Mouse (Mus musculus) embryonic facial prominence, embryonic 11.5 days (tissue): ENCODE results near the gene Mfap4. TPM values are rescaled to one million over a fixed set of nuclear protein-coding genes. Genes with fewer than 3 reads are reported as not detected.

Experiments
- ATAC-seq: fragments of 200-750 bp; cut with Nextera tagmentation; replicated peaks from 2 replicates; pipeline ENCODE4 v1.8.0; 2017; ENCODE audit warnings: low read depth; ENCODE audit not compliant: insufficient number of reproducible peaks, low FRiP score, low TSS enrichment
- DNase-seq: peaks from one replicate; pipeline ENCODE4 v3.0.0-alpha.2; 2015; ENCODE audit warnings: low spot score
- H3K27ac ChIP-seq: fragments of 300-500 bp; sonication (generic); replicated peaks from 2 replicates; pipeline ENCODE4 v1.5.1; 2014; ENCODE audit warnings: mild to moderate bottlenecking, low read depth, low read length, control low read depth
- H3K27me3 ChIP-seq: fragments of 300-500 bp; sonication (generic); 2 replicates; pipeline ENCODE4 v1.6.1; 2014; ENCODE audit warnings: mild to moderate bottlenecking, low read length, moderate library complexity, mixed read lengths; ENCODE audit not compliant: control insufficient read depth, insufficient read depth
- H3K36me3 ChIP-seq: fragments of 300-500 bp; sonication (generic); replicated peaks from 2 replicates; pipeline ENCODE4 v1.6.1; 2014; ENCODE audit warnings: low read depth, mild to moderate bottlenecking, low read length, moderate library complexity, mixed read lengths; ENCODE audit not compliant: control insufficient read depth, insufficient read depth
- H3K4me1 ChIP-seq: fragments of 300-500 bp; sonication (generic); 2 replicates; pipeline ENCODE4 v1.6.1; 2014; ENCODE audit warnings: low read length, mixed read lengths; ENCODE audit not compliant: control insufficient read depth, insufficient read depth
- H3K4me2 ChIP-seq: fragments of 300-500 bp; sonication (generic); 2 replicates; pipeline ENCODE4 v1.6.1; 2014; ENCODE audit warnings: low read depth, mild to moderate bottlenecking, control low read depth, low read length, moderate library complexity
- H3K4me3 ChIP-seq: fragments of 300-500 bp; sonication (generic); 2 replicates; pipeline ENCODE4 v1.5.1; 2014; ENCODE audit warnings: low read depth, low read length, control low read depth
- H3K9ac ChIP-seq: fragments of 300-500 bp; sonication (generic); replicated peaks from 2 replicates; pipeline ENCODE4 v1.6.1; 2014; ENCODE audit warnings: mild to moderate bottlenecking, control low read depth, low read length
- H3K9me3 ChIP-seq: fragments of 300-500 bp; sonication (generic); replicated peaks from 2 replicates; pipeline ENCODE4 v1.6.1; 2016; ENCODE audit warnings: mild to moderate bottlenecking, low read length, inconsistent platforms, mixed read lengths; ENCODE audit not compliant: control insufficient read depth
- WGBS: fragments of 180-500 bp; shearing (Covaris S2); extraction: QIAGEN DNeasy Blood & Tissue Kit; methylation state at CpG from one replicate; pipeline ENCODE4 v1.1.7; 2014; 5-methylcytosine and 5-hydroxymethylcytosine counted together
- polyA plus RNA-seq: library from polyadenylated mRNA; unstranded; fragments of >200 nt; fragmentation: Nextera tagmentation; extraction: Ambion mirVana; gene quantifications from 2 replicates; pipeline ENCODE4 v1.2.1, GENCODE M21; 2014

The Mfap4 gene
- polyA plus RNA-seq, 1 experiment from 2014 or later: 234 TPM

GRCm38 (mm10) chr11:61448599-61449225 is 36.5 kb upstream of the Mfap4 start:
- WGBS: 81% methylated on average over 9 of the region's 9 CpGs
- Histone ChIP-seq H3K27ac (no peak overlapping the region), H3K27me3 (no peaks in the 10 kb centered on the region), H3K4me3 (no peak overlapping the region), H3K9me3 (no peaks in the 10 kb centered on the region), H3K9ac (no peak overlapping the region), H3K4me2 (no peak overlapping the region), H3K36me3 (no peaks in the 10 kb centered on the region), H3K4me1 (peaks cover 2% of the 10 kb centered on the region; the same call in 1 of the 2 replicates)
- DNase-seq: no peak
- no peak for ATAC-seq

GRCm38 (mm10) chr11:61449499-61450292 is 35.5 kb upstream of the Mfap4 start:
- H3K36me3 ChIP-seq: no peaks in the 10 kb centered on the region
- DNase-seq: no peak
- no peak overlapping the region; the same call in 1 of the 2 replicates for H3K9ac ChIP-seq
- no peaks in the 10 kb centered on the region for H3K27me3 ChIP-seq
- no peak for ATAC-seq
- 73% methylated on average over 24 of the region's 24 CpGs for WGBS
- H3K27ac ChIP-seq: no peak overlapping the region
- H3K4me3 ChIP-seq: no peak overlapping the region
- H3K9me3 ChIP-seq: no peaks in the 10 kb centered on the region
- peaks cover 3% of the 10 kb centered on the region; the same call in 1 of the 2 replicates for H3K4me1 ChIP-seq
- no peak overlapping the region for H3K4me2 ChIP-seq

GRCm38 (mm10) chr11:61464071-61464470 is 21.2 kb upstream of the Mfap4 start:
- Histone ChIP-seq H3K4me1 (no peaks in the 10 kb centered on the region), H3K9ac (no peak overlapping the region), H3K9me3 (no peaks in the 10 kb centered on the region), H3K27ac (no peak overlapping the region), H3K27me3 (no peaks in the 10 kb centered on the region), H3K4me2 (no peak overlapping the region), H3K36me3 (no peaks in the 10 kb centered on the region), H3K4me3 (no peak overlapping the region)
- DNase-seq (no peak), ATAC-seq (no peak)
- 83% methylated on average over 2 of the region's 2 CpGs for WGBS

DNA sequence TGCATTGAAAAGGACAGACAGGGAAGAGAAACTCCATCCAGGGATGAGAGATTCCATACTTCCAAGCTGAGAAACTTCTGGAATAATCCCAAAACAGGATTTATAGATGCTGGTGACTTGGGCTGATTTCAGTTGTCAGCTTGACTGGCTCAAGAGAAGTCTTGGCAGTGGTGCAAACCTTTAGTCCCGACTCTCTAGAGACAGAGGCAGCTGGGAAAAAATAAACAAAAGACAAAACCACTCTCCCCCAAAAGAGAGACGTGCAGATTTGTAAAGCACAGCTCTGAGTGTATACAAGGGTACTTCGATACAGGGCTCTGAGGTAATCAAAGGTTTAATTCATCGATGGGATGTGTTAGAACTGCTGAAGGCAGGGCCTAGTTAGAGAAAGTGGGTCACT is 19.8 kb upstream of the Mfap4 start:
- Histone ChIP-seq H3K36me3 (no peaks in the 10 kb centered on the region), H3K4me1 (no peaks in the 10 kb centered on the region), H3K27ac (no peak overlapping the region), H3K27me3 (no peaks in the 10 kb centered on the region), H3K4me3 (no peak overlapping the region), H3K4me2 (no peak overlapping the region), H3K9ac (no peak overlapping the region), H3K9me3 (no peaks in the 10 kb centered on the region)
- WGBS: 68% methylated on average over 4 of the region's 4 CpGs
- ATAC-seq (no peak), DNase-seq (no peak)

- no peak overlapping the region for H3K27ac ChIP-seq
- ATAC-seq: no peak
Measured at GRCm38 (mm10) chr11:61468534-61468933, 16.7 kb upstream of the Mfap4 start.

GRCm38 (mm10) chr11:61469317-61469917 is 15.8 kb upstream of the Mfap4 start:
- Histone ChIP-seq H3K9me3 (no peaks in the 10 kb centered on the region), H3K4me2 (no peak overlapping the region), H3K4me3 (no peak overlapping the region), H3K36me3 (no peaks in the 10 kb centered on the region), H3K27me3 (no peaks in the 10 kb centered on the region), H3K4me1 (no peaks in the 10 kb centered on the region), H3K9ac (no peak overlapping the region), H3K27ac (no peak overlapping the region)
- DNase-seq (no peak), ATAC-seq (no peak)
- 62% methylated on average over 7 of the region's 7 CpGs for WGBS

More at GRCm38 (mm10) chr11:61468534-61468933, 16.7 kb upstream of the Mfap4 start:
- Histone ChIP-seq H3K36me3 (no peaks in the 10 kb centered on the region), H3K4me3 (no peak overlapping the region), H3K9me3 (no peaks in the 10 kb centered on the region), H3K27me3 (no peaks in the 10 kb centered on the region), H3K4me1 (no peaks in the 10 kb centered on the region), H3K4me2 (no peak overlapping the region), H3K9ac (no peak overlapping the region)
- 93% methylated on average over 4 of the region's 4 CpGs for whole genome bisulfite sequencing
- DNase-seq: no peak

DNA sequence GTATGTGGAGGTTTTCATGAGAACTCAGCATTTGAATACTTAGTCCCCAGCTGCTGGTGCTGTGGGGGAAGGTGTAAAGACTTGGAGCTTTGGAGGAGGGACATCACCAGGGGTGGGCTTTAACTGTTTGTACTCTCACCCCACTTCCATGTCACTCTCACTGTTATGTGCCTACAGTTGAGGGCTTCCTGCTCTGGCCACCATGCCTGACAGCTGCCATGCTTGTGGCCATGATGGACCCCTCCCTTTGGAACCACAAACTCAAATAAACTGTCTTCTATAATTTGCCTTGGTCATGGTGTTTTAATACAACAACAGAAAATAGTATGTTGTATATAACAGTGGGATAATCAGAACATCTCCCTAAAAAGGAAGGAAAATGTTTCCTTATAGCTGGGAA is 14.4 kb upstream of the Mfap4 start:
- no peak overlapping the region for H3K9ac ChIP-seq
- H3K4me2 ChIP-seq: no peak overlapping the region
- H3K27me3 ChIP-seq: no peaks in the 10 kb centered on the region
- H3K27ac ChIP-seq: no peak overlapping the region
- DNase-seq: no peak
- H3K9me3 ChIP-seq: no peaks in the 10 kb centered on the region
- H3K36me3 ChIP-seq: no peaks in the 10 kb centered on the region
- no peak for ATAC-seq
- H3K4me1 ChIP-seq: no peaks in the 10 kb centered on the region
- no peak overlapping the region for H3K4me3 ChIP-seq

- Histone ChIP-seq H3K4me1 (no peaks in the 10 kb centered on the region), H3K9me3 (no peaks in the 10 kb centered on the region), H3K27ac (no peak overlapping the region), H3K4me2 (no peak overlapping the region), H3K36me3 (no peaks in the 10 kb centered on the region), H3K27me3 (no peaks in the 10 kb centered on the region), H3K9ac (no peak overlapping the region), H3K4me3 (no peak overlapping the region)
- ATAC-seq: no peak
- WGBS: 51% methylated on average over 4 of the region's 4 CpGs
- no peak for DNase-seq
Measured at GRCm38 (mm10) chr11:61473630-61474029, 11.6 kb upstream of the Mfap4 start.
